Mouse (Mus musculus) testis, adult 2 months (tissue): ENCODE measurements around the gene Akr7a5.

Experiments
- CTCF ChIP-seq: fragments of 200-500 bp; IDR thresholded peaks from 2 replicates; pipeline ENCODE4 v1.5.1; 2012; ENCODE audit warnings: low read depth, mild to moderate bottlenecking, inconsistent platforms, low read length, moderate library complexity; ENCODE audit not compliant: control insufficient read depth, insufficient read depth, insufficient replicate concordance
- POLR2A ChIP-seq: fragments of 200-500 bp; IDR thresholded peaks from 2 replicates; pipeline ENCODE4 v1.6.1; 2012; ENCODE audit warnings: low read depth, mild to moderate bottlenecking, inconsistent platforms, low read length, moderate library complexity; ENCODE audit not compliant: control insufficient read depth

- no peak for TF ChIP-seq CTCF
- TF ChIP-seq POLR2A = no peak
Measured at GRCm38 (mm10) chr4:139292038-139292437, 18.5 kb upstream of the Akr7a5 start.
